In the genomic region with DNA sequence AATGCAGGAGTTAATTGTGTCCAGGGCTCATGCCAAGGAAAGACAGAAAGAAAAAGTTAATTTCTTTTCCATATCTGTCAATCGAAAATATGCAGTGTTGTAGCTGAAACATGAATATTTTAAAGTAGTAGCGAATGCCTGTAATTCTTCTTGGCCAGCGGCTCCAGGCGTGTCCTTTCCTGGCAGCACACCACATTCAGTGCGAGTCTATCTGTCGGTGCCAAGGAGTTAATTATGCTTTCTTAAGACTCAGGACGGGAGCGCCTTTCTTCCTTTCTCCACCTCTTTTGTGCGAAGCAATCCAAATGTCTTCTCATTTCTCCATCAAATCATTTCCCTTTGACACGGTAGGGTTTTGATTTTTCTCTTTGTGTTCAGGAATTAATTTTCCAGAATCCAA, we compare ENCODE assay signal across 10 mouse cellular contexts.
DNase-seq lines count a peak whose midpoint lies in the region; ATAC-seq lines count a peak whose summit lies in the region.
"Had no signal": no experiment of that assay in that cellular context is flagged by ENCODE, and none has a peak within 500 bp of the region (broad histone marks: within the 10 kb centered on the region; RNA-seq: fewer than 3 reads in every experiment).

No protein-coding gene starts in this region.

- no peak for ATAC-seq in megakaryocyte, adult 5-6 weeks (ENCODE audit: poor library complexity, severe bottlenecking)
- ATAC-seq: liver, embryonic 12.5 days had no signal

- DNase-seq in adrenal gland, adult 2 months = peak; percentile 9
- DNase-seq in adrenal gland, adult (ENCODE audit: inconsistent age in 2 of 2, low spot score in 1 of 2) = no peak
- peak; percentile 3 to 8 for DNase-seq in kidney, postnatal 4 days
- DNase-seq in kidney, adult 11 months = no peak
- peak; percentile 4 to 57 for DNase-seq in urinary bladder, postnatal 36 days (ENCODE audit: low spot score in 2 of 2)
- DNase-seq in urinary bladder, postnatal 10 days (ENCODE audit: low spot score) = no peak
- peak; percentile 9 for DNase-seq in testis, postnatal 14 days (ENCODE audit: low spot score)
- DNase-seq: spleen, adult 18-20 months had no signal

Comparison
In these comparisons a context has a peak if more than half of its experiments do, and no peak if none do; other contexts are left out.
1. DNase-seq: peak in adrenal gland, adult 2 months (single experiment), kidney, postnatal 4 days (2 of 2), urinary bladder, postnatal 36 days (2 of 2) and testis, postnatal 14 days (single experiment); none in adrenal gland, adult (0 of 2), kidney, adult 11 months (single experiment) and urinary bladder, postnatal 10 days (single experiment).